Mouse (Mus musculus): ENCODE results near the gene Swsap1. TPM values are rescaled to one million over a fixed set of nuclear protein-coding genes. Genes with fewer than 3 reads are reported as not detected.
A peak's percentile ranks its signal among the peaks of the same experiment; 100 is the strongest.

Swsap1 gene
- polyA plus RNA-seq, 1 experiment = 8.5 TPM

GRCm38 (mm10) chr9:21989230-21990110, 33.9 kb downstream of the Swsap1 start, which contains the start of gene Rgl3:
Gene Rgl3, minus strand, starts transcription at chr9:21989446.
- Histone ChIP-seq H3K4me3 (ENCODE audit: low read depth, low read length) (peak within 1 kb of the TSS; percentile 65), H3K4me1 (ENCODE audit: control insufficient read depth, insufficient read depth, low read length) (peaks cover 3% of the 10 kb centered on the region), H3K27ac (ENCODE audit: insufficient read depth, low read length) (no peak within 1 kb of the TSS), H3K9ac (ENCODE audit: low read depth, poor library complexity, severe bottlenecking) (peak within 1 kb of the TSS; percentile 24; the same call in 1 of the 2 replicates), H3K9me3 (replicated peaks; ENCODE audit: control insufficient read depth, insufficient read depth, low read length, poor library complexity, severe bottlenecking) (no peaks in the 10 kb centered on the region), H3K36me3 (ENCODE audit: control insufficient read depth, insufficient read depth, low read length, poor library complexity, severe bottlenecking) (no peaks in the 10 kb centered on the region), H3K27me3 (ENCODE audit: control insufficient read depth, insufficient read depth, low read length, poor library complexity, severe bottlenecking) (peaks cover 10% of the 10 kb centered on the region)
- TF ChIP-seq CTCF (IDR thresholded peaks at IDR 0.05; ENCODE audit: low read depth, low read length) (no peak), POLR2A (IDR thresholded peaks at IDR 0.05; ENCODE audit: insufficient read depth, low read length) (no peak), EP300 (IDR thresholded peaks at IDR 0.05; ENCODE audit: insufficient read depth, low read depth, low read length) (no peak)

DNA sequence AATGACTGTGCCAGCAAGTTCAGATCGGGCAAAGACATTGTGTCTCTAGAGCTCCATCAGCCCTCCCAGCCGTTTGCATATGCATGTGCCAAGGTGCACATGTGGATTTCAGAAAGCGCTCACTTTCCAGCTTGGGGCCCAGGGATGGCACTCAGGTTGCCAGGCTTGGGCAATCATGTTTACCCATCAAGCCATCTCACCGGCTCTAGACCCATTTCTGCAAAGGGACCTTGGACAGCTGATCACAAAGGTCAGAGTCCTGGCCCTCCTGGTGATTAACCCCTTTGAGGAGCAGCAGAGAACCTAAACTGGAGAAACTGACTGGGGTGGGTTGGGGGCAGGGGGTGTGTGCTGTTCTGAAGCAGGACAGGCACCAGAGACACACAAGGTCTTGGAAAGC, 36.7 kb downstream of the Swsap1 start:
- H3K4me1 ChIP-seq (ENCODE audit: control insufficient read depth, insufficient read depth, low read length) = peaks cover 3% of the 10 kb centered on the region
- H3K27me3 ChIP-seq (ENCODE audit: control insufficient read depth, insufficient read depth, low read length, poor library complexity, severe bottlenecking) = peaks cover 8% of the 10 kb centered on the region
- no peak overlapping the region for H3K27ac ChIP-seq (ENCODE audit: insufficient read depth, low read length)
- H3K9me3 ChIP-seq (replicated peaks; ENCODE audit: control insufficient read depth, insufficient read depth, low read length, poor library complexity, severe bottlenecking) = no peaks in the 10 kb centered on the region
- H3K4me3 ChIP-seq (ENCODE audit: low read depth, low read length) = no peak overlapping the region
- no peaks in the 10 kb centered on the region for H3K36me3 ChIP-seq (ENCODE audit: control insufficient read depth, insufficient read depth, low read length, poor library complexity, severe bottlenecking)
- H3K9ac ChIP-seq (ENCODE audit: low read depth, poor library complexity, severe bottlenecking) = no peak overlapping the region
- TF ChIP-seq CTCF (IDR thresholded peaks at IDR 0.05; ENCODE audit: low read depth, low read length) = no peak

DNA sequence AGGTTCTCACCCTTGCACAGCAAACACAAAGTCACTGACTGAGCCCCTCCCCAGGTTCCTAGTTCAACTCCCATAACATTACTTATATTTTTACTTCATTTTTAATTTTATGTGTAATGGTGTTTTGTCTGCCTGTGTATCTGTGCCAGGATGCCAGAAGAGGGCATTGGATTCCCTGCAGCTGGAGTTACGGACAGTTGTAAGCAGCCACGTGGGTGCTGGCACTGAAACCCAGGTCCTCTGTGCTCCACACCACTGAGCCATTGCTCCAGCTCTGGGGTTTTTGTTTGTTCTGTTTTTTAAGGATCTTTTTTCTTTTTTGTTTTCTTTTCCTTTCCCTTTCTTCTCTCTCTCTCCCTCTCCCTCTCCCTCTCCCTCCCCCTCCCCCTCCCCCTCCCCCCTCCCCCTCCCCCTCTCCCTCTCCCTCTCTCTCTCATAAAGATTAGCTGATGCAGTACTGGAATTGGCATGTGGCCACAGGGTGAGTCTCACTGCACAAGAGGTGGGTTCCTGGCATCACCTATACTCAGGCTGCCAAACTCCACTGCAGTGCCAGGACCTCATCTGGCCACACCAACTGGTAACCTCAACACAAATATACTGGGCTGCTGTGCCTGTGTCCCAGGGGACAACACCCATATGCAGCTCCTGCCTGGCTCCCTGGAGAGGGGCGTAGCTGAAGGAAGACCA, 40.8 kb downstream of the Swsap1 start:
- H3K4me3 ChIP-seq (ENCODE audit: low read depth, low read length) = no peak overlapping the region
- H3K9me3 ChIP-seq (replicated peaks; ENCODE audit: control insufficient read depth, insufficient read depth, low read length, poor library complexity, severe bottlenecking) = no peaks in the 10 kb centered on the region
- no peaks in the 10 kb centered on the region for H3K4me1 ChIP-seq (ENCODE audit: control insufficient read depth, insufficient read depth, low read length)
- no peak overlapping the region for H3K9ac ChIP-seq (ENCODE audit: low read depth, poor library complexity, severe bottlenecking)
- H3K36me3 ChIP-seq (ENCODE audit: control insufficient read depth, insufficient read depth, low read length, poor library complexity, severe bottlenecking) = no peaks in the 10 kb centered on the region
- H3K27me3 ChIP-seq (ENCODE audit: control insufficient read depth, insufficient read depth, low read length, poor library complexity, severe bottlenecking) = no peaks in the 10 kb centered on the region
- TF ChIP-seq CTCF (IDR thresholded peaks at IDR 0.05; ENCODE audit: low read depth, low read length) (no peak), POLR2A (IDR thresholded peaks at IDR 0.05; ENCODE audit: insufficient read depth, low read length) (no peak), EP300 (IDR thresholded peaks at IDR 0.05; ENCODE audit: insufficient read depth, low read depth, low read length) (no peak)
- H3K27ac ChIP-seq (ENCODE audit: insufficient read depth, low read length) = no peak overlapping the region

DNA sequence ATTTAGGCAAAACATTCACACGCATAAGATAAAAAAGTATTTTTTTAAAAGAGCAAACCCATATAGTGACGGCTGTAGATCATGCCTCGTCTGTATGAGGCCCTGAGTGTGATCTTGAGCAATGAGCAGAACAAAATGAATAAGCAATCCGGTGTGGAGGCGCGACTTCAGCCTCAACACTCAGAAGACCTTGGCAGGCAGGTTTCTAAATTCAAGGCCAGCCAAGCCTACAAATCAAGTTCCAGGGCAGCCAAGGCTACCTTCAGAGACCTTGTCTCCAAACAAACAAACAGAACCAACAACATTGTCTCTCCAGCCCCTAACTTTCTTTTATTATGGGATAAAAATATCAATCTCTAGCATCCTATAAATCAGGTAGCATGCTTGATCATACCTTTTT, 44.7 kb downstream of the Swsap1 start:
- Histone ChIP-seq H3K36me3 (ENCODE audit: control insufficient read depth, insufficient read depth, low read length, poor library complexity, severe bottlenecking) (peaks cover 9% of the 10 kb centered on the region), H3K4me1 (ENCODE audit: control insufficient read depth, insufficient read depth, low read length) (no peaks in the 10 kb centered on the region), H3K9ac (ENCODE audit: low read depth, poor library complexity, severe bottlenecking) (no peak overlapping the region), H3K9me3 (replicated peaks; ENCODE audit: control insufficient read depth, insufficient read depth, low read length, poor library complexity, severe bottlenecking) (no peaks in the 10 kb centered on the region), H3K27me3 (ENCODE audit: control insufficient read depth, insufficient read depth, low read length, poor library complexity, severe bottlenecking) (no peaks in the 10 kb centered on the region), H3K27ac (ENCODE audit: insufficient read depth, low read length) (no peak overlapping the region), H3K4me3 (ENCODE audit: low read depth, low read length) (no peak overlapping the region)
- TF ChIP-seq EP300 (IDR thresholded peaks at IDR 0.05; ENCODE audit: insufficient read depth, low read depth, low read length) = no peak
- TF ChIP-seq POLR2A (IDR thresholded peaks at IDR 0.05; ENCODE audit: insufficient read depth, low read length) = no peak
- TF ChIP-seq CTCF (IDR thresholded peaks at IDR 0.05; ENCODE audit: low read depth, low read length) = no peak

GRCm38 (mm10) chr9:22001633-22002032, 46.1 kb downstream of the Swsap1 start:
- H3K9me3 ChIP-seq (replicated peaks; ENCODE audit: control insufficient read depth, insufficient read depth, low read length, poor library complexity, severe bottlenecking) = no peaks in the 10 kb centered on the region
- no peaks in the 10 kb centered on the region for H3K4me1 ChIP-seq (ENCODE audit: control insufficient read depth, insufficient read depth, low read length)
- H3K4me3 ChIP-seq (ENCODE audit: low read depth, low read length) = no peak overlapping the region
- no peak overlapping the region for H3K27ac ChIP-seq (ENCODE audit: insufficient read depth, low read length)
- H3K27me3 ChIP-seq (ENCODE audit: control insufficient read depth, insufficient read depth, low read length, poor library complexity, severe bottlenecking) = no peaks in the 10 kb centered on the region
- H3K9ac ChIP-seq (ENCODE audit: low read depth, poor library complexity, severe bottlenecking) = no peak overlapping the region
- TF ChIP-seq CTCF (IDR thresholded peaks at IDR 0.05; ENCODE audit: low read depth, low read length) (no peak), EP300 (IDR thresholded peaks at IDR 0.05; ENCODE audit: insufficient read depth, low read depth, low read length) (no peak), POLR2A (IDR thresholded peaks at IDR 0.05; ENCODE audit: insufficient read depth, low read length) (no peak)
- H3K36me3 ChIP-seq (ENCODE audit: control insufficient read depth, insufficient read depth, low read length, poor library complexity, severe bottlenecking) = peaks cover 22% of the 10 kb centered on the region
